Mouse (Mus musculus): Measurements from ENCODE around the gene Psma4. TPM values are rescaled to one million over a fixed set of nuclear protein-coding genes. Genes with fewer than 3 reads are reported as not detected.
A peak's percentile ranks its signal among the peaks of the same experiment; 100 is the strongest.

Psma4 gene
- total RNA-seq, 1 experiment from 2014 or later: 385 TPM

DNA sequence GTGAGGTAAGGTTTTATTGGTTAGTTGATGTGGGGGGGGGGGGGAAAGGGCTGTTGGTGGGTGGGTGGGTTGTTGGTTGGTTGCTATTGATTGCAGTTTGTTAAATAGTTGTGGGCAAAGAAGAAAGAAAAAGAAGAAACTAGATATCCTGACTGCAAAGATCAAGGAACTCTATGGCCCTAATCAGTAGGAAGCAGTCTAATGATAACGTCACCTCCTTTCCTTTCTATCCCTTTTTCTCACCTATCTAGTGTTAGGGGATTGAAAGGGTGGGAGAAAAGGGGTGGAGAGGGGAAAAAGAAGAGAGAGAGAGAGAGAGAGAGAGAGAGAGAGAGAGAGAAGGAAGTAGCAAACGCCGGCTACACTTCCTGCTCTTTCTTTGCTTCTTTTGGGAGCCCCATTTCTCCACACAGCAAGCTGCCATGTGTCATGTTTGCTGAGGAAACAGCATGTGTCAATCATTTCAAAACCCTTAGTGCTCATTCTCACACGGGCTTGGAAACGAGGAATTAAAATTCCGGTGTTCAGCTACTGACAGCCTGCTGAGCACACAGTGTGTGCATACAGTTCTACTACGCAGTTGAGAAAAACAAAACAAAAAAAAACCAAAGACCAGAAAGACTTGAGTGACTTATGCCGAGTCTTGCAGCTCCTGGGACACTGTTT, 19.5 kb downstream of the Psma4 start:
- ATAC-seq (replicated peaks in 1 of 2; ENCODE audit: insufficient read depth in 1 of 2, low FRiP score in 2 of 2, low TSS enrichment in 1 of 2, low read depth in 1 of 2, poor library complexity in 2 of 2, severe bottlenecking in 2 of 2): no peak

DNA sequence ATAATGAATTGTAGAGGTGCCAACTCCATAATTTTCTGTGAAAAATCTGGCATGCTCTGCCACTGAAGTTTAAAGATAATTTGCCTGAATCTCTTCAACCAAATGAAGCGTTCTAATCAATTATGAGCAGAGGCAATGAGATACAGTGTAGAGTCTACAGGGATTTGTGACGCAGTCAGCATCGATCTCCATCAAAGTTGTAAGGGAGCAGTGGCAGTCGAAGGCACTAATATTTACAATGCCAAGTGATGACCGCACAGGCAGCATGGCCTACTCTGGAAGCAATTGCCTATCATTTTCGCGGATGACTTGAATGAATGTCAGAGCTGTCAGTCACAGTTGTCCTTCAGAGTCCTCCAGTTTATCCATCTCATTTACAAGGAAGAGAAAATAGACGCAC, 30.1 kb downstream of the Psma4 start, which contains the start of gene Chrna5:
Chrna5 (plus strand) TSS at position 207 of the 400 bp plus-strand sequence.
- no peak for ATAC-seq (replicated peaks in 1 of 2; ENCODE audit: insufficient read depth in 1 of 2, low FRiP score in 2 of 2, low TSS enrichment in 1 of 2, low read depth in 1 of 2, poor library complexity in 2 of 2, severe bottlenecking in 2 of 2)

DNA sequence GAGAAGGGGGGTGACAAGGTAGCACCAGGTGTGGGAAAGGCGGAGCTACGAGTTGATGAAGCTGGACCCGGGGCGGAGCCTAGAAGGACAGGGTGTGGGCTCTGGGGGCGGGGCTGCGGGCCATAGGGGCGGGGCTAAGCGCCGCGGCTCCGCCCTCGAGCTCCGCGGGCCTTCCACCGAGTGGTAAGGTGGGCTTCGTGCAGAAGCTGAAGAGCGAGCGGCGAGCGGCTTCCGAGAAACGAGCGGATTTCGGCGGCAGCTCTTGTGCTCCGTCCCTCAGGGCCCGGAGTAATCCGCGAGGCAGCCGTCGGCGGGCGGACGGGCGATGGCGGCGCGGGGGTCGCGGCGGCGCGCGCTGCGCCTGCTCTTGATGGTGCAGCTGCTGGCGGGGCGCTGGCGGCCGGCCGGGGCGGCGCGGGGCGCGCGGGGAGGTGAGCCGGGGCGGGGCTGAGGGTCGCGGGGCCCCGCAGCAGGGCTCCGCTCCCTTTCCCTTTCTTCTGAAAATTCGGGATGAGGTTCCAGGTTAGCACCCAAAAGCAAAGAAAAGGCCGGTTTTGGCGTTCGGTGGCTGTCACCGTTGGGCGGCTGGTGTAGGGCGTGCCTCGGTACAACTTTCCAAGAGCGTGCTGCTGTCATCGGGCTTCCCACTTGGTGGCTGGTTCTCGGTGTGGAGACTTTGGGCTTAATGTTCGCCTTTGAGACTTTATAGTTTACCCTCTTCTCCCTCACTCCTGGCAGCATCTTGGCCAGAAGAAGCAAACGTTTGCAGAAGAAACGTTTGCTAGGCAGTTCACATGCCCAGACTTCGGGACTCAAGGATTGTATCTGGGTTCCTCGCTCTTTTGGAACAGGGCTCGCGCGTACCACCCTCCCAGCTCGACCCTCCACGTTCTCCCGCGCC, 31.0 kb downstream of the Psma4 start:
- ATAC-seq (replicated peaks in 1 of 2; ENCODE audit: insufficient read depth in 1 of 2, low FRiP score in 2 of 2, low TSS enrichment in 1 of 2, low read depth in 1 of 2, poor library complexity in 2 of 2, severe bottlenecking in 2 of 2): peak; percentile 36 to 62; a peak in 2 of 4 replicates

DNA sequence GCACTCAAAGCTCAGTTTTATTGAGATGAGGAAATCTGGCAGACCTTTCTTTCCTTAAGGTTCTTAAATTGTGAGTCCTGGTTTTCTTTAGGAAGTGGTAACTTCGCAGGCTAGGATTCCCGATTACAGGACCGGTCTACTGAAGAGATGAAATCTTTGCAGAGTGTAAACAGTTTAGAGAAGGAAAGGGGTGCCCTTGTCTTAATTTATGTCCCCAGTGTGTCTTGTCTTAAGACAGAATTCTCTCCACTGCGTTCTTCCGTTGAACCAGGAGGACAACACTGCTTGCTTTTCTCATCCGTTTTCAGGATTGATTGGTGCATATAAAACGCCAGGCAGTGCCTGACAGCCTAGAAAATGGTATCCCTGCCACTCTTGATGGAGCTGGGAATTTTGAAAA, 31.8 kb downstream of the Psma4 start:
- no peak for ATAC-seq (replicated peaks in 1 of 2; ENCODE audit: insufficient read depth in 1 of 2, low FRiP score in 2 of 2, low TSS enrichment in 1 of 2, low read depth in 1 of 2, poor library complexity in 2 of 2, severe bottlenecking in 2 of 2)

DNA sequence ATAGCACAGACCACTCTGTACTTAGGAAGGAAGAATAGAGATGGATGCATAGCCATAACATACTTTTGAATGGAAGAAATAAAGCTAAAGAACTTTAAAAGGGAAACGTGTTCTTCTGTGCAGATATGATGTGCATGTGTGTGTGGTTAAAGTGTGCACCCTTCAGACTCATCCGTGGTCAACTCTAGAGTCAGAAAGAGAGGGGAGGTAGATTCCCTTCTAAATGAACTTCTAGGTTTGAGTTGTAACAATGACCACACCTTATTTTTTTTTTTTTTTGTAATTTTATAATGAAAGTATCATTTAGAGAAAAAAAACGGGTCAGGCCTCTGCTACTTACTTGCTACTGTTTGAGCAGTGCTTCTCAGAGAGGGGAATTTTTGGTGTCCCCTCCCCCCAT, 39.8 kb downstream of the Psma4 start:
- ATAC-seq (replicated peaks in 1 of 2; ENCODE audit: insufficient read depth in 1 of 2, low FRiP score in 2 of 2, low TSS enrichment in 1 of 2, low read depth in 1 of 2, poor library complexity in 2 of 2, severe bottlenecking in 2 of 2): no peak

DNA sequence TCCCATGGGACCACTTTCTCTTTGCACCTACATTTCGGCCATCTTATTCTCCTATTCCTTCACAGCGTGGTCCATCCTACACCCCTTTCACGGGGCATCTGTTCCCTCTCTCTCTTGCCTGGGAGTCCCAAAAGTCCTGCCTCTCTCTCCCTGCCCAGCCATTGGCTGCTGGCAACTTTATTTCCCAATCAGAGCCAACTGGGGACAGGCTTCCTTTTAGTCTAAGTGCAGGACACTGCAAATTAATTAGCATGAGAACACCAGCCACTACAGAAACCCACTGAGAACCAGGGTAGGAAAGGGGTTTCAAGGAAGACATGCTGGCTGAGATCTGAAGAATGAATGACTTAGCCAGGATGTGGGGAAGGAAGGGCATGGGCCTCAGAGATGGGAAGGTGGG, 43.8 kb downstream of the Psma4 start:
- ATAC-seq (replicated peaks in 1 of 2; ENCODE audit: insufficient read depth in 1 of 2, low FRiP score in 2 of 2, low TSS enrichment in 1 of 2, low read depth in 1 of 2, poor library complexity in 2 of 2, severe bottlenecking in 2 of 2): no peak

DNA sequence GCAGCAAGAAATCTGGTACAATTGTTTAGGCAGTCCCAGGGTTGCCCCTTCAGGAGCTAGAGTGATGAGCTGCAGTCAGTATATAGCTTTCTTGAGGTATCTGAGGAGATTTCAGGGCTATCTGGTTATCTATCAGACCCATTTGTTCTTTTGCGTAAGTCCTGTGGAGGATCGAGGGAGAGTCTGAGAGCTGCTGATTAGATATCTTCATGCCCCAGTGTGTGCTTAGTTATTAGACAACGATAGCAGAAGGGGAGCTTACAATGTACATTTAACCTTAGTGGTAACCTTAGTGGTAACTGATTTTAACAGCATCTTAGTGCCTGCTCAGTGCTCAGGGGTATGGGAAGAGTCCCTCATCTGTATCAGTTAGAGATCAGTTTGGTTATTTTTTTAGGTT, 45.1 kb downstream of the Psma4 start:
- no peak for ATAC-seq (replicated peaks in 1 of 2; ENCODE audit: insufficient read depth in 1 of 2, low FRiP score in 2 of 2, low TSS enrichment in 1 of 2, low read depth in 1 of 2, poor library complexity in 2 of 2, severe bottlenecking in 2 of 2)

DNA sequence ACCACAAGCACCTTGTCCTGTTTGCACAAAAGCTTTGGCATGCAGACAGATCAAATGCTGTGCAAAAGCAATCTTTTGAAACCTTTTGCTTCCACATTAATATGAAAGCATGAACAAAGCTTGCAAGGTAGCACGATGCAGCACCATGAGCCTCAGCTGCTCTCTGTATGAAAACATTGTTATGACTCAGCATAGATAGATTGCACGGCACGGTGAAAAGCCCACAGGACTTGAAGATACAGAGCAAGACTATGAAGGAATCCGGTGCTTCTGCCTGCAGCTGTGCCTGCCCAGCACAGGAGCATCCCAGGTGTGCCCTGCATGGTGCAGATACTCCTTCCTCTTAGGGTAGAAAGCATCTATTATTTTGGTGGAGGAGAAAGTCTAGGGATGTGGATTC, 53.0 kb downstream of the Psma4 start:
- ATAC-seq (replicated peaks in 1 of 2; ENCODE audit: insufficient read depth in 1 of 2, low FRiP score in 2 of 2, low TSS enrichment in 1 of 2, low read depth in 1 of 2, poor library complexity in 2 of 2, severe bottlenecking in 2 of 2): no peak

Other genes starting within 250 kb of the Psma4 start
- gene Wdr61, start 216.3 kb upstream of the Psma4 start, total RNA-seq (2017): 68.3 and 98.6 TPM in 2 replicates
- not detected in 2 replicates for gene Crabp1, start 186.0 kb upstream of the Psma4 start, total RNA-seq (2017)
- 54.0 and 61.2 TPM in 2 replicates for gene Ireb2, start 87.0 kb upstream of the Psma4 start, total RNA-seq (2017)
- gene Hykk, start 33.5 kb upstream of the Psma4 start, total RNA-seq (2017): 0.40 and 1.1 TPM in 2 replicates
- 3.9 TPM in 1 of 2 replicates, not detected in the other for gene AY074887, start 208 bp downstream of the Psma4 start, total RNA-seq (2017)
- not detected in 2 replicates for gene Chrna5, start 30.1 kb downstream of the Psma4 start, total RNA-seq (2017)
- not detected in 2 replicates for gene Chrna3, start 75.8 kb downstream of the Psma4 start, total RNA-seq (2017)
- not detected in 2 replicates for gene Chrnb4, start 98.0 kb downstream of the Psma4 start, total RNA-seq (2017)
- 48.0 and 56.2 TPM in 2 replicates for gene Ube2q2, start 198.1 kb downstream of the Psma4 start, total RNA-seq (2017)